Mouse (Mus musculus) G1E (cell line): ENCODE measurements around the gene Alpl.

Experiments used
- CTCF ChIP-seq: IDR thresholded peaks from 2 replicates; pipeline ENCODE4 v1.5.1; 2012; ENCODE audit warnings: low read depth, low read length, inconsistent platforms, mixed read lengths
- GATA1 ChIP-seq: IDR thresholded peaks from 2 replicates; pipeline ENCODE4 v1.6.1; 2012; ENCODE audit warnings: borderline replicate concordance, low read length, inconsistent platforms, mixed read lengths
- TAL1 ChIP-seq: conservative IDR thresholded peaks from 2 replicates; pipeline ENCODE4 v1.6.1; 2012; ENCODE audit warnings: low read depth, low read length, inconsistent platforms, mixed read lengths

DNA sequence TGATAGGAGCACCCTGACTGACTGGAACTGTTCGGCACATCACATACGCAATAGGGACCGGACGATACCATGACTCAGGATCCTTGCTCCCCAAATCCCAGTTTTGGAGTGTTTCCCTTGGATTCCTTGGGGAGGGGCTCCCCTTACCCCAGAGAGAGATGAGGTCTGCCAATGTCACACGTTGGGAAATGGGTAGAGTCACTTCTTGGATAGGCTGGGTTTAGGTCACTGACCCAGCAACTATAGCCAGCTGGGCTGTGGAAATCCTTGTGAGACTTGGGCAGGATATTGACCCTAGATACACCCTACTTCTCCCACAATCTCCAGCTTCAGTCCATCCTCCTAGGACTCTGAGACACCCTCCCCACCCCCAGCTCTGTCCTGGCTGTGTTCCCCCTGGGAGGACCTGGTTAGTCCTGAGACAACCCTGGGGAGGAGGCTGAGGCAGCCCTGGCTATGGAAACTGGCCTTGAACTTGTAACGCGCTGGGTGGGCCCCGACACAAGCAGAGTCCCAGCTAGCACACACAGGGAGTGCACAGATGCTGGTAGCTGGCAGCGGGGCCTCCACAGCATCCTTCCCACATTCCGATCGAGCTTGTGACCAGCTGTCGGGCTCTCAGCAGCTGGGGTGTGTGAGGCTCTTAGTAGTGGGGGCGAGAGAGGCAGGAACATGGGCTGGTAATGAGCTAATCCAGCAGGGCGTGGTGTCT lies 25.1 kb downstream of the Alpl start:
- TF ChIP-seq CTCF (no peak), TAL1 (no peak), GATA1 (no peak)
